Mouse (Mus musculus) mammary gland, adult 2 months (tissue): ENCODE data around the gene Yipf4. TPM values are rescaled to one million over a fixed set of nuclear protein-coding genes. Genes with fewer than 3 reads are reported as not detected.

Source experiments
- polyA plus RNA-seq: library from polyadenylated mRNA; depleted of rRNA; stranded (reverse); fragments of >200 nt; gene quantifications from 2 replicates; pipeline ENCODE4 v1.2.3, GENCODE M21; 2012; ENCODE audit warnings: low replicate concordance; rRNA removed

The Yipf4 gene
- polyA plus RNA-seq, result 21.0 and 200 TPM in 2 replicates

DNA sequence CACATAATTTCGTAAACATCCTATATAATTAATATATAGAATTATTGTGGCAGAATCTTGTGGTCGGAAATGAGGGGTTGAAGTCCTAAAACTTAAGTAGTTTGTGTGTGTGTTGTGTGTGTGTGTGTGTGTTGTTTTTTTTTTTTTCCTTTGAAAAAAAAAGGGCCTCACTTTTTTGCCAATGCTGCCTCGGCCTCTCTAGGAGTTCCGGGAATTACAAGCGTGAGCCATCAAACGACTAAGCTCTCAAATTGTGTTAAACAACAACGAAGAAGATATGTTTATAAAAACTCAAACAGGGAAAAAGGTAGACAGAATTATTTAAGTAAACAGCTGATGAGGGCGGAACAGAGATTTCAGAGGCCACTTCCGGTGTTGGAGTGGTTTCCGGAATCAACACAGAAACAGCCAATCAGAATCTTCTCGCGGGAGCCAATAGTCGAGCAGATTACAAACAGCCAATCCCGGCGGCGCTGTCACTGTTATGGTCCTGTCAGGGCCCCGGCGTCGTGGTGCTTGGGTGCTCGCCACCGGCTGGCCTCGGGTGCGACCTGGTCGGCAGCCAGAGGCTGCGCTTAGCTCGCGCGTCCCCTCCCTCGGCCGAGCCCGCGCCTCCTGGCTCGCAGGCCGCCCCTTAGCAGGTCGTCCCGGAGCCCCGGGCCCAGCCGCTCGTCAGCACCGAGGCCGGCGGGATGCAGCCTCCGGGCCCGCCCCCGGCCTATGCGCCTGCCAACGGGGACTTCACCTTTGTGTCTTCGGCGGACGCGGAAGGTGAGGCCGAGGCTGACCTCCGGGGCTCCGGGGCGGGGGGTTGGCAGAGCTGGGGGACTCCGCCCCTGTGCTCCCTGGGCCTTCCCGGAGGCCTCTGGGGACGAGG lies at the start of gene Yipf4:
Gene Yipf4, plus strand, starts transcription at position 470 of the 877 bp plus-strand sequence.

DNA sequence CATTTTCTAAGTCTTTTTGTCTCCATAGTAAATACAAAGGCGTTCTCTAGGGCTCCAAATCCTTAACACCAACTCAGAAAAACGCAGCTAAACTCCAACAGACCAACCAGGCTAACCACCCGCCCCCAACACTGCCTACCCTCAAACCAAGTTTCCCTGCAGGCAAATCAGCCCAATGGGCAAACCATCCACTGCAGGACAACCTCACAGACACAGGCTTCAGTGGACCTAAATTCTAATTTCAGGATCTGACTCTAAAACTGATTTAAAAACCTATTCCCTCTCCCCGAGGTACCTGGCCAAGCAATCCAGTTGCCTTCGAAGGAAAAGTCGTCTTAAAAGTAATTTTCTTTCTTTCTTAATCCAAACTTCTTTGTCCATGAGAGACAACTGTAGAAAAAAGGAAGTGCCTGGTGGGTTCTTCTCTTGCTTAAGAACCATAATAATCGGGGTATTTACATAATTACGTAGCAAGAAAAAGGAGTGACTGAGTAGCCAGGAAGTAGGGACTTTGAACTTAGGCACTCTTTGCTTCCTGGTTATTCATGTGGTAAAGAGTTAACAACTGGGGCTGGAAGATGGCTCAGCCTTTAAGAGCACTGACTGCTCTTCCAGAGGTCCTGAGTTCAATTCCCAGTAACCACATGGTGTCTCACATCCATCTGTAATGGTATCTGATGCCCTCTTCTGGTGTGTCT lies 30.4 kb upstream of the Yipf4 start, which contains the start of gene Nlrc4:
Gene Nlrc4, minus strand, starts transcription at position 432 of the 698 bp plus-strand sequence.

DNA sequence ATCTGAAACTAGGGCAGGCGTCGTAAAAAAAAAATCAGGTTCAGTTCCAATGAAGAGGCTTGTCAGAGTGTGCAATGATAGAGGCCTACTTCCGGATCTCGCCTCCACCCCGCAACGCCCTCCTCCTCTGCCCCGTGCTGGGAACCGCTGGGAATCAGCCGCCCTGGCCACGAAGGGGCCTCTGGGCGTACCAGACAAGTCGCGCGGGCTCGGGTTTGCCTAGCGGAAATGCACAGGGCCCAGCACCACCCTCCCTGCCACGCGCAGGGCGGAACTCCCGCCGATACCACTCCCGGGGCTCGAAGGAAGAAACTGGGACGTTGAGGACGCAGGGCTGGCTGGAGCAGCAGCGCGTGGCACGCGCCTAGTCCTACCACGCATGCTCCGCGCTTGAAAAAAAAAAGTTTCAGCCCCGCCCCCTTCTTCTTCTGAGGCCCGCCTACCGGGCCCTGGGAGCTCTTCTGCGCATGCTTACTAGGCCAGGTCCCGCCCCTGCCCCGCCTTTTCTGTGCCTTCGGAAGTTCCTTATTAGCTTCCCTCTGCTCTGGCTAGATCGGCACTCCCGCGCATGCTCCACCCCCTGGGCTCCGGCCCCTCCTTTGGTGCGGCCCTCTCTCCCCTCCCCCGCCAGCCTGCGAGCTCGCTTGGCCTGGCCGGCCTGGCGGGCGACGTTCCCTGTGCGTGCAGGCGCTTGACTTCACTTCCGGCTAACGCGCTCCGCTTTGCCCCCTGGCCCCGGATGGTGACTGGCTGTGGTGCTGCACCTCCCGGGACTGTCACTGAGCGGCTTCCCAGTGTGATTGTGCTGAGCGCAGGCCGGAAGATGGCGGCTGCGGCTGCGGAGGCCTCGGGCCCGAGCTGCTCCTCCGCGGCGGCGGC lies 38.7 kb downstream of the Yipf4 start, which contains the start of gene Birc6:
Gene Birc6, plus strand, starts transcription at position 567 of the 879 bp plus-strand sequence.

Other genes with a start within 250 kb of the Yipf4 start
- 39.1 and 42.3 TPM in 2 replicates for gene Memo1, start 194.0 kb upstream of the Yipf4 start, polyA plus RNA-seq
- gene Dpy30, start 165.5 kb upstream of the Yipf4 start, polyA plus RNA-seq, result 15.1 and 21.8 TPM in 2 replicates
- 5.9 and 8.7 TPM in 2 replicates for gene Spast, start 150.5 kb upstream of the Yipf4 start, polyA plus RNA-seq
- 14.9 and 23.6 TPM in 2 replicates for gene Slc30a6, start 93.9 kb upstream of the Yipf4 start, polyA plus RNA-seq
- 0.59 and 0.63 TPM in 2 replicates for gene Nlrc4, start 30.4 kb upstream of the Yipf4 start, polyA plus RNA-seq
- gene Birc6, start 38.8 kb downstream of the Yipf4 start, polyA plus RNA-seq, result 108 and 115 TPM in 2 replicates
- 3.0 and 3.4 TPM in 2 replicates for gene Ttc27, start 228.2 kb downstream of the Yipf4 start, polyA plus RNA-seq